Mouse (Mus musculus): Measurements from ENCODE around the gene Kdm2a. TPM values are rescaled to one million over a fixed set of nuclear protein-coding genes. Genes with fewer than 3 reads are reported as not detected.
A peak's percentile ranks its signal among the peaks of the same experiment; 100 is the strongest.
"Not testable (repeated sequence)": the region's sequence is repeated elsewhere in the genome, so short reads cannot be mapped to it uniquely, and the experiment has no call there.

Gene Kdm2a
- total RNA-seq, 2 experiments from 2014 or later: 57.1 to 59.1 TPM

- DNase-seq: no peak
These were observed 16.5 kb upstream of the Kdm2a start for GRCm38 (mm10) chr19:4414631-4415030.

GRCm38 (mm10) chr19:4409062-4409461 lies 11.0 kb upstream of the Kdm2a start:
- DNase-seq: no peak

GRCm38 (mm10) chr19:4404840-4405239 lies 6.8 kb upstream of the Kdm2a start:
- DNase-seq: no peak

- DNase-seq: no peak
These were observed 874 bp upstream of the Kdm2a start for GRCm38 (mm10) chr19:4398959-4399358.

GRCm38 (mm10) chr19:4398630-4398948 lies 504 bp upstream of the Kdm2a start:
- no peak for DNase-seq

- peak; percentile 97 for DNase-seq
These were observed 887 bp downstream of the Kdm2a start for GRCm38 (mm10) chr19:4396998-4397797.

GRCm38 (mm10) chr19:4396081-4396997 lies 1.7 kb downstream of the Kdm2a start:
- peak; percentile 46 for DNase-seq

- DNase-seq: no peak
These were observed 10.8 kb downstream of the Kdm2a start for GRCm38 (mm10) chr19:4387276-4387675.

GRCm38 (mm10) chr19:4385026-4385425 lies 13.1 kb downstream of the Kdm2a start:
- DNase-seq: no peak

- no peak for DNase-seq
These were observed 13.8 kb downstream of the Kdm2a start for GRCm38 (mm10) chr19:4384322-4384721.

GRCm38 (mm10) chr19:4383306-4383705 lies 14.8 kb downstream of the Kdm2a start:
- DNase-seq: no peak

GRCm38 (mm10) chr19:4382303-4382702 lies 15.8 kb downstream of the Kdm2a start:
- not testable (repeated sequence) for DNase-seq

- DNase-seq: no peak
These were observed 27.4 kb downstream of the Kdm2a start for GRCm38 (mm10) chr19:4370656-4371055.

GRCm38 (mm10) chr19:4370254-4370653 lies 27.8 kb downstream of the Kdm2a start:
- no peak for DNase-seq

GRCm38 (mm10) chr19:4349455-4349854 lies 48.6 kb downstream of the Kdm2a start:
- no peak for DNase-seq

GRCm38 (mm10) chr19:4346479-4346878 lies 51.6 kb downstream of the Kdm2a start:
- no peak for DNase-seq

- peak; percentile 74 for DNase-seq
These were observed 59.9 kb downstream of the Kdm2a start for GRCm38 (mm10) chr19:4338162-4338561.

GRCm38 (mm10) chr19:4333791-4334190 lies 64.3 kb downstream of the Kdm2a start:
- DNase-seq: peak; percentile 96

- peak; percentile 41 for DNase-seq
These were observed 64.8 kb downstream of the Kdm2a start for GRCm38 (mm10) chr19:4333100-4333775.

GRCm38 (mm10) chr19:4332653-4333052 lies 65.4 kb downstream of the Kdm2a start:
- DNase-seq: peak; percentile 56

GRCm38 (mm10) chr19:4331273-4331672 lies 66.8 kb downstream of the Kdm2a start:
- no peak for DNase-seq

- DNase-seq: no peak
These were observed 67.5 kb downstream of the Kdm2a start for GRCm38 (mm10) chr19:4330603-4331002.

GRCm38 (mm10) chr19:4328737-4329304 lies 69.3 kb downstream of the Kdm2a start:
- no peak for DNase-seq
